Mouse (Mus musculus) erythroblast, embryonic 14.5 days (primary cell): Measurements from ENCODE around the gene Loxl1.

Experiments
- GATA1 ChIP-seq: IDR thresholded peaks from 2 replicates; pipeline ENCODE4 v1.6.1; 2012; ENCODE audit warnings: low read length, inconsistent platforms, mixed read lengths
- TAL1 ChIP-seq: IDR thresholded peaks from 3 replicates; pipeline ENCODE4 v1.6.1; 2012; ENCODE audit warnings: low read length, inconsistent platforms, mixed read lengths

DNA sequence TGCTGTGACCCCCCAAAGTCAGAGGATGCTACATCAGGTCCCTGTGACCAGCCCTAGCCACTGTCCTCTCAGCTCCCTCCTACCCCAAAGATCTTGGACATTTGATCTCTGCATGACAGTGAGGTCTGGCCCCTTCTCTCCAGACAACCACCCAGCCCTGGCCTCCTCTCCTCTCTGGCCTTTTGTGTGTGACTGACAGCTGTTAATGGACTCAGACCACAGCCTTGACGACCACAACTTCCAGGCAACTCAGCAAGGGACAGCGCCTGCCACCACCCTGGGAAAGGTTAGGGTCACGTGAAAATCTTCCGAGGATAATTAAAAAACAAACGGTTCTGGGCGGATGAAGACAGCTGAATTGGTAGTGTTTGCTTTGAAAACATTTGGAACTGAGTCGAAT lies 18.5 kb downstream of the Loxl1 start:
- TF ChIP-seq TAL1 (no peak), GATA1 (no peak)
